Mouse (Mus musculus): ENCODE results near the gene Trmt1. TPM values are rescaled to one million over a fixed set of nuclear protein-coding genes. Genes with fewer than 3 reads are reported as not detected.

The Trmt1 gene
- polyA plus RNA-seq, 1 experiment from 2014 or later, result 40.6 TPM

DNA sequence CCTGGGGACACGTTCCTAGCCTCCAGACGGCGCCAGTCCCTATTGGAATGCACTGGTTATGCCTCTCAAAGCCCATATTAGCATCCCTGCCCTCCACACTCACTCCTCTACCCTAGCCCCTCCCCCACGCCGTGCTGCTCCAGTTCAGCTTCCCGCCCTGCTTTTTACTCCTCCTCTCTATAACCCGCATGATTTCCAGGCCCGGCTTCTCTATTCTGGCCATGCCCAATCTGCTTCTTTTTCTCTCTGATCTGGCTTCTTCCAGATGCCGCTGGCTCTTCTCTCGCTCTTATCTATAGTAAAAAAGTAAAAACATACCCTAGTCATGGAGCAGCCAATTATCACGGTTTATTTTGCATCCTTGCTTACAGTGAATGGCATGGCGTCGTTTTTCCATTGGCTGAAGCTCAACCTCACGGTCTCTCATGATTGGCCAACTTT is 38.6 kb upstream of the Trmt1 start:
- peak overlapping the region; percentile 34 for H3K4me3 ChIP-seq
- H3K9me3 ChIP-seq (replicated peaks), result no peaks in the 10 kb centered on the region
- ATAC-seq (replicated peaks; ENCODE audit: insufficient number of reproducible peaks, insufficient read depth, low FRiP score, low read depth), result 0 out of 2 replicates have a peak, but pooled peaks have one; percentile 54
- WGBS, result 2% methylated on average over 14 of the region's 14 CpGs
- H3K9ac ChIP-seq, result no peak overlapping the region; the same call in 1 of the 2 replicates
- H3K4me1 ChIP-seq (replicated peaks), result peaks cover 8% of the 10 kb centered on the region
- H3K4me2 ChIP-seq, result peak overlapping the region; percentile 63
- H3K36me3 ChIP-seq, result no peaks in the 10 kb centered on the region
- H3K27ac ChIP-seq, result peak overlapping the region; percentile 25; the same call in 1 of the 2 replicates
- H3K27me3 ChIP-seq, result no peaks in the 10 kb centered on the region

DNA sequence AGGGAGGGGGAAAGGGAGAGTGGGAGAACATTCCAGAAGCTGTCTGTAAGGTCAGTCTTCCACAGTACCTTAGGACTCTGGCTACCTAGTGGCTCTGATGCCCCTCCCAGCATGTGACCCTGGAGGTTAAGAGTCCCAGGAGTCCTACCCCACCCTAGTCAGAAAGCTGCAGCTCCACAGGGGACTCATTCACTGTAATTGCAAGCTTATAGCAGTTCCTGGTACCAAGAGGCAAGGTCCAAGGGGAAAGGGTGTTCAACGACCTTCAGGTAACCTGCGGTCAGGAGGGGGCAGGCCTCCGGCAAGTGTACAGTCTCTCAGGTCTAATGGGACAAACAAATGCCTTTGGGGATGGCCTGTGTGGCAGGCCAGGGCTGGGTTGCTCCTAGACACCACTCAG is 35.9 kb upstream of the Trmt1 start:
- Histone ChIP-seq H3K9ac (no peak overlapping the region), H3K9me3 (replicated peaks) (no peaks in the 10 kb centered on the region), H3K4me1 (replicated peaks) (peaks cover 9% of the 10 kb centered on the region), H3K27ac (no peak overlapping the region), H3K36me3 (no peaks in the 10 kb centered on the region), H3K27me3 (no peaks in the 10 kb centered on the region), H3K4me3 (no peak overlapping the region), H3K4me2 (no peak overlapping the region)
- ATAC-seq (replicated peaks; ENCODE audit: insufficient number of reproducible peaks, insufficient read depth, low FRiP score, low read depth), result no peak
- WGBS, result 48% methylated on average over 3 of the region's 3 CpGs

- no peaks in the 10 kb centered on the region for H3K27me3 ChIP-seq
- H3K4me3 ChIP-seq, result no peak overlapping the region
- H3K4me2 ChIP-seq, result no peak overlapping the region
- H3K4me1 ChIP-seq (replicated peaks), result peaks cover 20% of the 10 kb centered on the region
- H3K9ac ChIP-seq, result no peak overlapping the region
- WGBS, result 52% methylated on average over 9 of the region's 9 CpGs
- H3K36me3 ChIP-seq, result no peaks in the 10 kb centered on the region
- H3K27ac ChIP-seq, result 0 out of 2 replicates have a peak overlapping the region, but pooled peaks have one; percentile 5
- no peaks in the 10 kb centered on the region for H3K9me3 ChIP-seq (replicated peaks)
- ATAC-seq (replicated peaks; ENCODE audit: insufficient number of reproducible peaks, insufficient read depth, low FRiP score, low read depth), result no peak
Measured at GRCm38 (mm10) chr8:84653092-84653631, 32.9 kb upstream of the Trmt1 start.

DNA sequence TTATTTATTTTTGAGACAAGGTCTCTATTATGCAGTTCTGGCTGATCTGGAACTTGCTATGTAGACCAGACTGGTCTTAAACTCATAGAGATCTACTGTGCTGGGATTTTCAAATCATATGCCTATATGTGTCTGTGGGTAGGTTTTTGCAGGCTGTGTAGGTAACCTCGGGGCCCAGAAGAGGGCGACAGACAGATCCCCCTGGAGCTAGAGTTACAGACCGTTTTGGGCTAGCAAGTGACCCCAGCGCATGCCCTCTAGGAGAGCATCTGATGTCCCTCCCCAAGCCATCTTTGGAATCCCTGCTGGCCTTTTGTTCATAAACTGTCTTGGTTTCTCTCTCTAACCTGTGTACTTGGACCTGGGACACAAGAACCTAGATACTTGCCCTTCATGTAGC is 31.5 kb upstream of the Trmt1 start:
- no peak overlapping the region for H3K4me2 ChIP-seq
- peaks cover 24% of the 10 kb centered on the region for H3K4me1 ChIP-seq (replicated peaks)
- WGBS, result 36% methylated on average over 4 of the region's 4 CpGs
- no peak overlapping the region for H3K9ac ChIP-seq
- ATAC-seq (replicated peaks; ENCODE audit: insufficient number of reproducible peaks, insufficient read depth, low FRiP score, low read depth), result no peak
- H3K9me3 ChIP-seq (replicated peaks), result no peaks in the 10 kb centered on the region
- H3K27me3 ChIP-seq, result no peaks in the 10 kb centered on the region
- no peak overlapping the region for H3K4me3 ChIP-seq
- H3K36me3 ChIP-seq, result no peaks in the 10 kb centered on the region
- H3K27ac ChIP-seq, result peak overlapping the region; percentile 91

GRCm38 (mm10) chr8:84655336-84656190 is 30.5 kb upstream of the Trmt1 start:
- H3K9me3 ChIP-seq (replicated peaks), result no peaks in the 10 kb centered on the region
- H3K4me1 ChIP-seq (replicated peaks), result peaks cover 33% of the 10 kb centered on the region
- H3K27ac ChIP-seq, result peak overlapping the region; percentile 91
- no peaks in the 10 kb centered on the region for H3K36me3 ChIP-seq
- H3K4me2 ChIP-seq, result peak overlapping the region; percentile 74
- H3K4me3 ChIP-seq, result peak overlapping the region; percentile 46
- H3K9ac ChIP-seq, result peak overlapping the region; percentile 63
- ATAC-seq (replicated peaks; ENCODE audit: insufficient number of reproducible peaks, insufficient read depth, low FRiP score, low read depth), result peak; percentile 69
- whole genome bisulfite sequencing, result 9% methylated on average over 15 of the region's 15 CpGs
- H3K27me3 ChIP-seq, result no peaks in the 10 kb centered on the region

GRCm38 (mm10) chr8:84656191-84656525 is 29.9 kb upstream of the Trmt1 start:
- 8% methylated on average over 10 of the region's 10 CpGs for WGBS
- peak overlapping the region; percentile 46 for H3K4me3 ChIP-seq
- H3K36me3 ChIP-seq, result no peaks in the 10 kb centered on the region
- peaks cover 38% of the 10 kb centered on the region for H3K4me1 ChIP-seq (replicated peaks)
- peak overlapping the region; percentile 63 for H3K9ac ChIP-seq
- H3K9me3 ChIP-seq (replicated peaks), result no peaks in the 10 kb centered on the region
- no peaks in the 10 kb centered on the region for H3K27me3 ChIP-seq
- ATAC-seq (replicated peaks; ENCODE audit: insufficient number of reproducible peaks, insufficient read depth, low FRiP score, low read depth), result no peak
- peak overlapping the region; percentile 91 for H3K27ac ChIP-seq
- H3K4me2 ChIP-seq, result peak overlapping the region; percentile 74

GRCm38 (mm10) chr8:84656641-84657126 is 29.4 kb upstream of the Trmt1 start:
- H3K27ac ChIP-seq, result peak overlapping the region; percentile 91
- peaks cover 38% of the 10 kb centered on the region for H3K4me1 ChIP-seq (replicated peaks)
- peak overlapping the region; percentile 74 for H3K4me2 ChIP-seq
- H3K4me3 ChIP-seq, result peak overlapping the region; percentile 46
- WGBS, result 1% methylated on average over 23 of the region's 23 CpGs
- ATAC-seq (replicated peaks; ENCODE audit: insufficient number of reproducible peaks, insufficient read depth, low FRiP score, low read depth), result peak; percentile 65
- no peaks in the 10 kb centered on the region for H3K9me3 ChIP-seq (replicated peaks)
- H3K9ac ChIP-seq, result peak overlapping the region; percentile 63
- no peaks in the 10 kb centered on the region for H3K36me3 ChIP-seq
- no peaks in the 10 kb centered on the region for H3K27me3 ChIP-seq

DNA sequence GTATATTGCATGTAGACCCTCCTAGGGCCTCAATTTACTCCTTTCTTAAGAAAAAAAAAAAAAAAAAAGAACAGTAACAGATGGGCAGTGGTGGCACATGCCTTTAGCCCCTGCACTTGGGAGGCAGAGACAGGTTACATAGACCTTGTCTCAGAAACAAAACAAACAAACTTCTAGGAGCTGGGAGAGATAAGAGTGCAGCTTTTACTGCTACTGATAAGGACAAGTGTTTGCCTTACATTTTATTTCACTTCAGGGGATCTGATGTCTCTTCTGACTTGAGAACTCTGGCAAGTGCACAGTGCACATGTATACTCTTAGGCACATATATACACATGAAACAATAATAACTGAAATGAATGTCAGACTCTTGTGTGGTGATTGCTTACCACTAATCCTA is 28.9 kb upstream of the Trmt1 start:
- Histone ChIP-seq H3K9ac (peak overlapping the region; percentile 63; the same call in 1 of the 2 replicates), H3K4me3 (peak overlapping the region; percentile 46; the same call in 1 of the 2 replicates), H3K9me3 (replicated peaks) (no peaks in the 10 kb centered on the region), H3K27ac (peak overlapping the region; percentile 91), H3K27me3 (no peaks in the 10 kb centered on the region), H3K36me3 (no peaks in the 10 kb centered on the region), H3K4me2 (peak overlapping the region; percentile 74), H3K4me1 (replicated peaks) (peaks cover 38% of the 10 kb centered on the region)
- ATAC-seq (replicated peaks; ENCODE audit: insufficient number of reproducible peaks, insufficient read depth, low FRiP score, low read depth), result no peak

DNA sequence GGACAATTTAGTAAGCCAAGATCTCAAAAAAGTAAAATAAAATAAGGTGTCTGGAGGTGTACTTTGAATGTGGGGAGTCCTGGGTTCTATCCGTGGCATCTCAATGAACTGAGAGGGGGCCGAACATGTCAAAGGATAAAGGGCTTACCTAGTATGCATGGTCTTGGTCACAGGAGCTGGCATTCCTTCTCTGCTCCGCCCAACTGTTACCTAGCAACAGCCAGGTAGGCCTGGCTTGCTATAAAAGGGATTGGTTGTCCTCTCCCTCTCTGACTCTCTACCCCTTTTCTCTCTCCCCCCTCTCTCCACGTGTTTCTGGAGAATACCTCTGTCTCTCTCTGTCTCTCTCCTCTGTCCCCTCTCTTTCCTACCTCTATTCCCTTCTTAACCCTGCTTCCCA is 28.4 kb upstream of the Trmt1 start:
- Histone ChIP-seq H3K36me3 (no peaks in the 10 kb centered on the region), H3K4me3 (no peak overlapping the region), H3K4me2 (no peak overlapping the region), H3K9me3 (replicated peaks) (no peaks in the 10 kb centered on the region), H3K27ac (peak overlapping the region; percentile 91), H3K27me3 (no peaks in the 10 kb centered on the region), H3K4me1 (replicated peaks) (peaks cover 38% of the 10 kb centered on the region), H3K9ac (no peak overlapping the region)
- WGBS, result 51% methylated on average over 4 of the region's 4 CpGs
- ATAC-seq (replicated peaks; ENCODE audit: insufficient number of reproducible peaks, insufficient read depth, low FRiP score, low read depth), result no peak

DNA sequence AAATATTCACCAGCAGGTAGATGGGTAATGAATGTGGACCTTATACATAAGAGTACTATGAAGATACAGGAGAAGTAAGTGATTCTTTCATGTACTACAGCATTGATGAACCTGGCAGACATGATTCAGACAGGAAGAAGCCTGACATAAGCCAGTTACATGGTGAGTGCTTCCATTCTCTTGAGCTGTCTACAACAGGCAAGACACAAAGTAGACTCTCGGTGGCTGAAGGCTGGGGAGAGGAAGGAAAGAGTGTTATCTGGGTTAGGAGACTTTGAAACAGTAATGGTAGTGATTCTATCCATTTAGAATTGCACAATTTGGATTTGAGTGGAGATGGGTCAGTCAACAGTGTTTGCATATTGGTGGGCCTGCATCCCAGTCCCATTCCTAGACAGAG is 27.2 kb upstream of the Trmt1 start:
- Histone ChIP-seq H3K36me3 (no peaks in the 10 kb centered on the region), H3K9ac (no peak overlapping the region), H3K4me1 (replicated peaks) (peaks cover 42% of the 10 kb centered on the region), H3K9me3 (replicated peaks) (no peaks in the 10 kb centered on the region), H3K27me3 (no peaks in the 10 kb centered on the region), H3K4me3 (no peak overlapping the region), H3K4me2 (no peak overlapping the region), H3K27ac (peak overlapping the region; percentile 97)
- WGBS, result 45% methylated on average over 1 of the region's 1 CpGs
- ATAC-seq (replicated peaks; ENCODE audit: insufficient number of reproducible peaks, insufficient read depth, low FRiP score, low read depth), result no peak

- H3K27ac ChIP-seq, result peak overlapping the region; percentile 97
- 0 out of 2 replicates have a peak, but pooled peaks have one; percentile 16 for ATAC-seq (replicated peaks; ENCODE audit: insufficient number of reproducible peaks, insufficient read depth, low FRiP score, low read depth)
- peak overlapping the region; percentile 72 for H3K4me2 ChIP-seq
- no peaks in the 10 kb centered on the region for H3K9me3 ChIP-seq (replicated peaks)
- H3K9ac ChIP-seq, result peak overlapping the region; percentile 84
- H3K27me3 ChIP-seq, result no peaks in the 10 kb centered on the region
- peaks cover 41% of the 10 kb centered on the region for H3K4me1 ChIP-seq (replicated peaks)
- 4% methylated on average over 33 of the region's 33 CpGs for WGBS
- peak overlapping the region; percentile 78 for H3K4me3 ChIP-seq
- no peaks in the 10 kb centered on the region for H3K36me3 ChIP-seq
Measured at GRCm38 (mm10) chr8:84659936-84660818, 25.9 kb upstream of the Trmt1 start.
